Mouse (Mus musculus): ENCODE results near the gene Gm21188. TPM values are rescaled to one million over a fixed set of nuclear protein-coding genes. Genes with fewer than 3 reads are reported as not detected.
A peak's percentile ranks its signal among the peaks of the same experiment; 100 is the strongest.
"Not testable (repeated sequence)": the region's sequence is repeated elsewhere in the genome, so short reads cannot be mapped to it uniquely, and the experiment has no call there.

Gene Gm21188
- total and polyA plus RNA-seq, 2 experiments from 2014 or later = not detected

DNA sequence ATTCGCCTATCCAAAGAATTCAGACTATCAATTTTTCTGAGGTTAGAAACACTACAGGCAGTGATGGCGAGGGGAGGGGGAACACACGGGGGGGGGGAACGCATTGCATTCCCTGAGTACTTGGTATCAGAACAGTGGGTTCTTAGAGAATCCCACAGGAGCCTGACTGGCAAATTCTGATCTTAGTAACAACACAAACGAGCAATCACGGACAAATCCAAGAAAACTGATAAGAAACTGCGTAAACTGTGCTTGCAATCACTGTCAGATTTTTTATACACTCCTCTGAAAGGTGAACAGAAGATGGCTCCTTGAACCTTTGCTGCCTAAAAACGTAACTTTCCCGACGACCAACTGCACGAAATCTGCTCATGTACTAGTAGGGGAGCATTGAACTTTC lies 24.6 kb downstream of the Gm21188 start:
- H3K36me3 ChIP-seq (ENCODE audit: insufficient read depth); H3K4me2 ChIP-seq (ENCODE audit: low read depth); H3K4me3 ChIP-seq (ENCODE audit: low read depth, low read length); H3K9ac ChIP-seq; H3K9me3 ChIP-seq (ENCODE audit: low read length); ATAC-seq; H3K4me1 ChIP-seq (ENCODE audit: insufficient read depth); H3K27me3 ChIP-seq (ENCODE audit: insufficient read depth, low read length); H3K27ac ChIP-seq (ENCODE audit: low read depth, low read length): not testable (repeated sequence)
- WGBS = 2% methylated on average over 11 of the region's 11 CpGs
- DNase-seq = peak; percentile 48

DNA sequence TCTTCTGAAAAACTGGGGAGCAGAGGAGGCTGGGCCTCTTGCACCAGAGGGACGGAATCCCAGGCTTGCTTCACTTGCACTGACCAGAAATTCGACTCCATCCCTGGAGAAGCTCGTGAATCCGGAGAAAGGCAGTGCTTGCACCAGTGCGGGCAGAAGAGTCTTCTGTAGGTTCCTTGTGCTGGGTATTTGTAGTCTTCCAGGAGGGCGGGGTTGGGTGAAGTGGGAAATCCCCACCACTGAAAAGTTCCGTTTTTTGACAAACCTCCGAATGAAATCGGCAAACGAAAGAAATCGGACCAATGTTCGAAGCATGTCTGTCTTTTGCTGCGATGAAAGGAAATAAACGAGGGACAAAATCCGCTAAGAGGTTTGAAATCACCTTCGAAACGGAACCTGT lies 25.1 kb downstream of the Gm21188 start, which contains the start of gene Gm36079:
Gm36079 (minus strand) TSS at position 101 of the 400 bp plus-strand sequence.
- not testable (repeated sequence) for H3K9ac ChIP-seq; H3K27me3 ChIP-seq (ENCODE audit: insufficient read depth, low read length); H3K4me2 ChIP-seq (ENCODE audit: low read depth); ATAC-seq; DNase-seq; H3K4me3 ChIP-seq (ENCODE audit: low read depth, low read length); H3K36me3 ChIP-seq (ENCODE audit: insufficient read depth); H3K4me1 ChIP-seq (ENCODE audit: insufficient read depth); H3K27ac ChIP-seq (ENCODE audit: low read depth, low read length); H3K9me3 ChIP-seq (ENCODE audit: low read length)
- no CpG with 5 or more reads among the region's 17 CpGs for WGBS

DNA sequence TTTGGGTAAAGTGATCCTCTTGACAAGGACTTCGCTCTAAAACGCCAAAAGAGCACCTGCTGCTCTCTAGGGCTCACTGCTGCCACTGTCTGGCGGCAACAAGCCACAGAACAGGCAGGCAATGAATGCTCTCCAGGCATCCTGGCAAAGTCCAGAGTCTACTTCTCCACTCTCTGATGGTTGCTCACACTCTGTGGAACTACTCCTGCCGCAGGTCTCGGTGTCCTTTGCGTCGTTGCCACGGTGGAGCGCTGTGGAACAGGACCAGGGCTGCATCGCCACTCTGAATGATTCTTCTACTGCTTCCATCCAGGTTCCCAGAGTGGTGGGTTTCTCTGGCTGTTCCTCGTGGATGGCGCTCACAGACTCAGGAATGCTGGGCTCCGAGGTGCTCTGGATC lies 25.6 kb downstream of the Gm21188 start:
- not testable (repeated sequence) for ATAC-seq
- WGBS = 0% methylated on average over 3 of the region's 13 CpGs

DNA sequence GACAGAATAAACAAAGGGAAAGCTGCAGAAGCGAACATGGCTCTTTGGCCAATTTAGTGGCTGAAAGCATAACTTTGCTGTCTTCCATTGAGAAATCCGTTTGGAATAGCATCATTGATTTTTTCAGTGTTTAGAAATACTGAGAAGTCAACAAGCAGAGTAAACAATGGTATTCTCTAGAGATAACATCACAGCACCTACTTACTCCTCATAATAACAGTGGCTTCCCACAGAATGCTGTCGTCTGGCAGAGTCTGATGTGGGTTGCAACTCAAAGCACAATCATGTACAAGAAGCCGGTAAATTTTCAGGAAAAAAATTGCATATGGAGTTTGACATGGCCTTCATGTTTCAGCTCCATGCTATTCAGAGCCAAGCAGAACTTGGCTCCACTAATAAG lies 26.4 kb downstream of the Gm21188 start:
- not testable (repeated sequence) for H3K4me2 ChIP-seq (ENCODE audit: low read depth); H3K27me3 ChIP-seq (ENCODE audit: insufficient read depth, low read length); H3K9ac ChIP-seq; H3K27ac ChIP-seq (ENCODE audit: low read depth, low read length); H3K4me3 ChIP-seq (ENCODE audit: low read depth, low read length); H3K4me1 ChIP-seq (ENCODE audit: insufficient read depth); H3K9me3 ChIP-seq (ENCODE audit: low read length); H3K36me3 ChIP-seq (ENCODE audit: insufficient read depth); ATAC-seq
- WGBS = 11% methylated on average over 4 of the region's 4 CpGs
- peak; percentile 1 for DNase-seq

More for the DNA sequence above, 25.6 kb downstream of the Gm21188 start:
- not testable (repeated sequence) for H3K4me3 ChIP-seq (ENCODE audit: low read depth, low read length); DNase-seq; H3K4me2 ChIP-seq (ENCODE audit: low read depth); H3K9me3 ChIP-seq (ENCODE audit: low read length); H3K36me3 ChIP-seq (ENCODE audit: insufficient read depth); H3K4me1 ChIP-seq (ENCODE audit: insufficient read depth); H3K9ac ChIP-seq; H3K27ac ChIP-seq (ENCODE audit: low read depth, low read length); H3K27me3 ChIP-seq (ENCODE audit: insufficient read depth, low read length)

DNA sequence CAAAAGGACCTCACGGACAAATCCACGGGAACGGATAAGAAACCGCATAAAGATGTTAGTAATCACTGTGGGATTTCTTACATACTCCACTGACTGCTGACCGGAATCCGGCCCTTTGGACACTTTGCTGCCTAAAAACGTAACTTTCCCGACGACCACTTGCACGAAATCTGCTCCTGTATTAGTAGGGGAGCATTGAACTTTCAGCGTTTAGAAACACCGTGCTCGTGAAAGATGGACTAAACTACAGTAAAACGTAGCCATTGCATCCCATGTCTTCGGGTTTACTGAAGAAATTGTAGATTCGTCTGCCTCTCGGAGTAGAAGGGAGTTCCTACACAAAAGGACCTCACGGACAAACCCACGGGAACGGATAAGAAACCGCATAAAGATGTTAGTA lies 27.0 kb downstream of the Gm21188 start:
- H3K27me3 ChIP-seq (ENCODE audit: insufficient read depth, low read length); H3K36me3 ChIP-seq (ENCODE audit: insufficient read depth); ATAC-seq; H3K4me1 ChIP-seq (ENCODE audit: insufficient read depth); H3K4me2 ChIP-seq (ENCODE audit: low read depth); H3K27ac ChIP-seq (ENCODE audit: low read depth, low read length); H3K9me3 ChIP-seq (ENCODE audit: low read length); H3K9ac ChIP-seq; H3K4me3 ChIP-seq (ENCODE audit: low read depth, low read length): not testable (repeated sequence)
- WGBS = under 1% methylated on average over 19 of the region's 21 CpGs
- DNase-seq = peak; percentile 0

DNA sequence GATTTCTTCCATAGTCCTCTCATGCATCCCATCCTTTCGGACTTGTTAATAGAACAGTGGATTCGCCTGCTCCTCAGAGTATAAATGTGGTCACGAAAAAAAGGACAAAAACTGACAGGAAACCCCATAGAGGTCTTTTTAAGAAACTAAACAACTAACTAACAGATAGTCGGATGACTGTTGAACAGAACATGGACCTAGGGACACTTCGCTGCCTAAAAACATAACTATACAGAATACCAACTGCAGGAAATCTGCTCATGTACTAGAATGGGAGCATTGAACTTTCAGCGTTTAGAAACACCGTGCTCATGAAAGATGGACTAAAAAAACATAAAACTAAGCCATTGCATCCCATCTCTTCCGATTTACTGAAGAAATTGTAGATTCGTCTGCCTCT lies 27.4 kb downstream of the Gm21188 start:
- not testable (repeated sequence) for H3K27me3 ChIP-seq (ENCODE audit: insufficient read depth, low read length); H3K27ac ChIP-seq (ENCODE audit: low read depth, low read length); H3K9ac ChIP-seq; H3K4me2 ChIP-seq (ENCODE audit: low read depth); H3K4me1 ChIP-seq (ENCODE audit: insufficient read depth); ATAC-seq; H3K9me3 ChIP-seq (ENCODE audit: low read length); H3K4me3 ChIP-seq (ENCODE audit: low read depth, low read length); H3K36me3 ChIP-seq (ENCODE audit: insufficient read depth)
- WGBS = 10% methylated on average over 9 of the region's 9 CpGs
- peak; percentile 1 for DNase-seq

DNA sequence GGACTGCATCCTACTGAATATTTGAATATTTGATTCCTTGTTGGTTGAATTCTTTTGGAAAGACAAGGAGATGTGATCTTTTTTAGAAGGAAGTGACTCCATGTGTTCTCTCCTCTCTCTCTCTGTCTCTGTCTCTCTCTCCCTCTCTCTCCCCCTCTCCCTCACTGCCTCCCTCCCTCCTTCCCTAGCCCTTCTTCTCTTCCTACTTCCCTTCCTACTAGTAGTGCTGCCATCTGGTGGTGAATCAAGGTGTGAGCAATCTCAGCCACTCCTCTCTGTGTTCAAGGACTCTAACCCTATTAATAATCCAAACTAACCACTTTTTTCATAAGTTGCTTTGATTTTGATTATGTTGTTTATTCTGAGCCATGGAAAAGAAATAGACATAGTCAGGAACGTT lies 30.5 kb downstream of the Gm21188 start:
- ATAC-seq; H3K4me2 ChIP-seq (ENCODE audit: low read depth); H3K36me3 ChIP-seq (ENCODE audit: insufficient read depth); H3K9ac ChIP-seq; H3K4me3 ChIP-seq (ENCODE audit: low read depth, low read length); H3K27ac ChIP-seq (ENCODE audit: low read depth, low read length); H3K27me3 ChIP-seq (ENCODE audit: insufficient read depth, low read length); H3K9me3 ChIP-seq (ENCODE audit: low read length); H3K4me1 ChIP-seq (ENCODE audit: insufficient read depth): not testable (repeated sequence)
- TF ChIP-seq CTCF (IDR thresholded peaks at IDR 0.05; ENCODE audit: low read depth) = peak; percentile 43
- no CpG with 5 or more reads among the region's 1 CpGs for WGBS
- peak; percentile 8 for DNase-seq

DNA sequence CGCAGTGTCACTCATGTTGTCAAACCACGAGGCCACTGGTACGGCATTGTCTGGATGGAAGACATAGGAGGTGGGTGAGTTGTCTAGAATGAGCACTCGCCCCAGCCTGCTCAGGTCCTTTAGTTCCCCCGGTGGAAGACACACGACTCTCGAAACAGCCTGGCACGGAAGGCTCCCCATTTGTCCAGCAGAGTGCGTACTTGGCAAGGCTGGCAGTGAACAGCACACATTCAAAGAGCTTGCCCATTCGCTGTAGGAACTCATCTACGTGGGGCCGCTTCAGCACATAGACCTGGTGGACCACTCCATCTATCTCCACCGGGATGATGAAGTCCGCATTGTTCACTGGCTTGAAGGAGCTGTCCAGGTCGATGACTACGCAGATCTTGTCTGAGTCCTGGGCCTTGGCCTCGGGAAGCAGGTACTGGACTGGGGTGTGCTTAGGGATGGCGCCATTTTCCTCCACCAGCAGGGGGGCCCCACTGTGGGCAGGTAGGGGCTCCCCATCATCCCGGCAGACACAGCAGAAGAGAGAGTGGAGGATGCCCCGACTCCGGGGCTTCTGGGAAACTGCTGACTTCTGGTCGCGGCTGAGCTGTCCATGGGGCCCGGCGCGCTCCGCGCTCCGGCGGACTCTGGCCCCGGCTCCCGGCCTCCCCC lies 36.5 kb downstream of the Gm21188 start:
- H3K9ac ChIP-seq; H3K4me1 ChIP-seq (ENCODE audit: insufficient read depth); H3K4me3 ChIP-seq (ENCODE audit: low read depth, low read length); H3K9me3 ChIP-seq (ENCODE audit: low read length); H3K36me3 ChIP-seq (ENCODE audit: insufficient read depth); H3K4me2 ChIP-seq (ENCODE audit: low read depth); ATAC-seq; DNase-seq; H3K27ac ChIP-seq (ENCODE audit: low read depth, low read length); H3K27me3 ChIP-seq (ENCODE audit: insufficient read depth, low read length): not testable (repeated sequence)
- 0% methylated on average over 7 of the region's 32 CpGs for WGBS

DNA sequence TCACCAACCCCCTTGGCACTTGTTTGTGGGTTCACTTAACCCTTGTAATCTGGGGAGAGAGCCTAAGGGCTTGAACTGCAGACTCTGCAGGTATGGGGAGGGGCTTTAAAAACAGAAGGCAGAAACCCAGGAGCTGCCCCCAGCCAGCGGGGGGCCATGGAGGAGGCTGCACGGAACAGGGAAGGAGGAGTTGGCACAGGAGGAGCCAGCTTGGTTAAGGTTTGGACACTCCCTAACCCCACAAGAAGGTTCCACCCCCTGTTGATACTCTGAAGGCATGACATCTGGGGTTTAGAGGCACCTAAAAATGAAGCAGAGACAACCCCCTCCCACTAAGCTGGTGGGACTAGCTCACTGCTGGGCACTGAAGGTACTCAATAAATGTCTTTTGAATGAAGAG lies 38.0 kb downstream of the Gm21188 start:
- H3K27me3 ChIP-seq (ENCODE audit: insufficient read depth, low read length); H3K9me3 ChIP-seq (ENCODE audit: low read length); H3K4me3 ChIP-seq (ENCODE audit: low read depth, low read length); ATAC-seq; H3K4me1 ChIP-seq (ENCODE audit: insufficient read depth); H3K27ac ChIP-seq (ENCODE audit: low read depth, low read length); H3K36me3 ChIP-seq (ENCODE audit: insufficient read depth); DNase-seq; H3K9ac ChIP-seq; H3K4me2 ChIP-seq (ENCODE audit: low read depth): not testable (repeated sequence)
- no CpG with 5 or more reads among the region's 2 CpGs for WGBS

DNA sequence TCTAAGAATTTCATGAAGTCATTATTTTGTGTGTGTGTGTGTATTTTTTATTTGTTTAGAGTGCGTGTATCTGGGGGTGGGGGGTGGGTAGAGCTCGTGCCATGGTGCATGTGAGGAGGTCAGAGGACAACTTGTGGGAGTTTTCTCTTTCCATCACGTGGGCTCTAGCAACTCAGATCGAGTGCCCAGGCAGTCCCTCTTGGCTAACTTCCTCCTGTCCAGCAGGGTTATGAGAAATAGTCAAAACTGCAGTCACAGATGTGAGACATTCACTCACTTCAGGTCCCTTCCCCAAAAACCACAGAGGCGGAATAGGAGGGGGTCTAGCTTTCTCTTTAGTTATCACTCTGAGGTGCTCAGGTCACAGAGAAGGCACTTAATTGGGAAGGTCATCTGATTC lies 38.5 kb downstream of the Gm21188 start:
- not testable (repeated sequence) for H3K4me3 ChIP-seq (ENCODE audit: low read depth, low read length); ATAC-seq; H3K9ac ChIP-seq; H3K36me3 ChIP-seq (ENCODE audit: insufficient read depth); H3K27ac ChIP-seq (ENCODE audit: low read depth, low read length); H3K27me3 ChIP-seq (ENCODE audit: insufficient read depth, low read length); H3K9me3 ChIP-seq (ENCODE audit: low read length); H3K4me1 ChIP-seq (ENCODE audit: insufficient read depth); H3K4me2 ChIP-seq (ENCODE audit: low read depth); DNase-seq
- no CpG with 5 or more reads among the region's 5 CpGs for WGBS

DNA sequence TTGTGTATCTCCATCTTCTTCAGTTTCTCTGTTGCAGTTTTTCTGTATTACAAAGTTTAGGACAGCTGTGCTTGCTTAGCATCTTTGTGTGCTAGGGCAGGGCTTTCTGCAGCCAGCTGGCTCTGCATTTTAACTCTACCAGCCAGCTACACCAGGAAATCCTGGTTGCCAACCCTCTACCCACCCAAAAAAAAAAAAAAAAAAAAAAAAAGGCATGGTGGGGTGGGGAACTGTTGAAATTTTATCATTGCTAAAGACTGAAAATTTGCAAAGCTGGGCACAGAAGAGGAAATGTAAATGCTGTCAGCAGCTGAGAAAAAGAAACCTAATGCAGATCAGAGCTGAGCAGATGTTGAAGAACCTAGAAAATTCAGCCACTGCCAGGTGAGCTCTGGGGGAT lies 41.9 kb downstream of the Gm21188 start:
- H3K27ac ChIP-seq (ENCODE audit: low read depth, low read length); H3K36me3 ChIP-seq (ENCODE audit: insufficient read depth); H3K4me2 ChIP-seq (ENCODE audit: low read depth); H3K9me3 ChIP-seq (ENCODE audit: low read length); H3K9ac ChIP-seq; H3K4me1 ChIP-seq (ENCODE audit: insufficient read depth); H3K27me3 ChIP-seq (ENCODE audit: insufficient read depth, low read length); ATAC-seq; DNase-seq; H3K4me3 ChIP-seq (ENCODE audit: low read depth, low read length): not testable (repeated sequence)

Measured in forebrain, postnatal 0 days (tissue).